Mouse (Mus musculus) intestine, embryonic 15.5 days (tissue): ENCODE results near the gene Invs. TPM values are rescaled to one million over a fixed set of nuclear protein-coding genes. Genes with fewer than 3 reads are reported as not detected.

Source experiments
- ATAC-seq: fragments of 200-750 bp; cut with Nextera tagmentation; 2 replicates; pipeline ENCODE4 v1.8.0; 2017; ENCODE audit warnings: moderate TSS enrichment, moderate library complexity
- H3K27ac ChIP-seq: fragments of 300-500 bp; sonication (generic); 2 replicates; pipeline ENCODE4 v1.5.1; 2015; ENCODE audit warnings: mild to moderate bottlenecking, inconsistent platforms
- H3K27me3 ChIP-seq: fragments of 300-500 bp; sonication (generic); replicated peaks from 2 replicates; pipeline ENCODE4 v1.6.1; 2015; ENCODE audit warnings: inconsistent platforms
- H3K36me3 ChIP-seq: fragments of 300-500 bp; sonication (generic); 2 replicates; pipeline ENCODE4 v1.6.1; 2015; ENCODE audit warnings: inconsistent platforms
- H3K4me1 ChIP-seq: fragments of 300-500 bp; sonication (generic); replicated peaks from 2 replicates; pipeline ENCODE4 v1.6.1; 2015; ENCODE audit warnings: inconsistent platforms
- H3K4me2 ChIP-seq: fragments of 300-500 bp; sonication (generic); replicated peaks from 2 replicates; pipeline ENCODE4 v1.6.1; 2015; ENCODE audit warnings: mild to moderate bottlenecking, inconsistent platforms
- H3K4me3 ChIP-seq: fragments of 300-500 bp; sonication (generic); replicated peaks from 2 replicates; pipeline ENCODE4 v1.5.1; 2015; ENCODE audit warnings: inconsistent platforms
- H3K9ac ChIP-seq: fragments of 300-500 bp; sonication (generic); 2 replicates; pipeline ENCODE4 v1.6.1; 2015; ENCODE audit warnings: inconsistent platforms
- H3K9me3 ChIP-seq: fragments of 300-500 bp; sonication (generic); 2 replicates; pipeline ENCODE4 v1.6.1; 2016; ENCODE audit warnings: inconsistent platforms
- WGBS: fragments of 180-500 bp; shearing (Covaris S2); methylation state at CpG from one replicate; pipeline ENCODE4 v1.1.7; 2015; 5-methylcytosine and 5-hydroxymethylcytosine counted together
- polyA plus RNA-seq: library from polyadenylated mRNA; unstranded; fragments of >200 nt; fragmentation: Nextera tagmentation; extraction: Ambion mirVana; gene quantifications from 2 replicates; pipeline ENCODE4 v1.2.1, GENCODE M21; 2015

Gene Invs
- polyA plus RNA-seq, 1 experiment from 2014 or later, result 6.6 TPM

GRCm38 (mm10) chr4:48275736-48276135, 3.8 kb upstream of the Invs start:
- H3K9ac ChIP-seq, result no peak overlapping the region

DNA sequence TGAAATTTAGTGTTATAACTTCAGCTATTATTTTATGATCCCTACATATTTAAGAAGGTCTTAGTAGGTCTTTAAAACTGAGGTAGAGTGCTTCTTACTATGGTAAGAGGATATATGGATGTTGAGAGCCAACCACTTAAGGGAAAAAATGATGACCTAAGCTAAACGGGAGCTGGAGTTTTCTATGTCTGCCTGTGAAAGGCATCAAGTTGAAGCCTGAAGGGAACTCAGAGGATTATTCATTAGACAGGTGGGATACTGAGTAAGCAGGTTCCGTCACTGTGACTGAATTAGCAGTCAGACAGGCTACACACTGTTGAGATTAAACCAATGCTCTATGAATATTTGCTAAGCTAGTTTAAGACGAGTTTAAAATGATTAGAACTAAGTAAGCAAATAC, 2.5 kb upstream of the Invs start:
- Histone ChIP-seq H3K4me2 (no peak overlapping the region), H3K4me1 (peaks cover 4% of the 10 kb centered on the region; the same call in 1 of the 2 replicates), H3K27ac (no peak overlapping the region), H3K36me3 (no peaks in the 10 kb centered on the region), H3K27me3 (no peaks in the 10 kb centered on the region), H3K4me3 (no peak overlapping the region), H3K9me3 (no peaks in the 10 kb centered on the region), H3K9ac (no peak overlapping the region)
- 73% methylated on average over 3 of the region's 3 CpGs for WGBS
- no peak for ATAC-seq

More at GRCm38 (mm10) chr4:48275736-48276135, 3.8 kb upstream of the Invs start:
- H3K4me1 ChIP-seq, result peaks cover 4% of the 10 kb centered on the region; the same call in 1 of the 2 replicates
- H3K4me3 ChIP-seq, result no peak overlapping the region
- no peaks in the 10 kb centered on the region for H3K36me3 ChIP-seq
- WGBS, result 78% methylated on average over 3 of the region's 3 CpGs
- H3K27ac ChIP-seq, result no peak overlapping the region
- H3K9me3 ChIP-seq, result no peaks in the 10 kb centered on the region
- H3K27me3 ChIP-seq, result no peaks in the 10 kb centered on the region
- no peak for ATAC-seq
- H3K4me2 ChIP-seq, result no peak overlapping the region

- H3K4me3 ChIP-seq, result peak overlapping the region; percentile 97
- H3K4me1 ChIP-seq, result peaks cover 4% of the 10 kb centered on the region; the same call in 1 of the 2 replicates
- peak overlapping the region; percentile 92 for H3K9ac ChIP-seq
- no peaks in the 10 kb centered on the region for H3K9me3 ChIP-seq
- H3K27ac ChIP-seq, result peak overlapping the region; percentile 82
- peak; percentile 12; the same call in 1 of the 2 replicates for ATAC-seq
- no peaks in the 10 kb centered on the region for H3K36me3 ChIP-seq
- peak overlapping the region; percentile 78 for H3K4me2 ChIP-seq
- H3K27me3 ChIP-seq, result no peaks in the 10 kb centered on the region
- WGBS, result under 1% methylated on average over 34 of the region's 34 CpGs
These were observed 633 bp upstream of the Invs start for GRCm38 (mm10) chr4:48278757-48279497.

DNA sequence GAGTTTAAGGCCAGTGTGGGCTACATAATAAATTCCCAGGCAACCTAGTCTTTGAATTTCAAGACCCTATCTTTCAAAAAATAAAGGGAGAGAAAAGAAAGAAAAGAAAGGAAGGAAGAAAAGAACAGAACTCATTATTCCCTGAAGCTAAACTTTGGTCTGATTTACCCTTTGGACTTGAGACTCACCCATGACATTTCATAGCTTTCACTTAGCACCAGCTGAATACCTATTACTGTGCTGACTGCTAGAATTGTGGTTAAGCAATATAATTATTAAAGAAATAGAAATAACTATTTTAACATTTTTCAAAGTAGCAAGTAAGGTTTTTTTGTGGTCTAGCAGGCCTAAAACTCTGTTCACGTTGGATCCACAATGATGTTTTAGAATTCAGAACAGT, 1.6 kb downstream of the Invs start:
- 92% methylated on average over 1 of the region's 1 CpGs for WGBS
- Histone ChIP-seq H3K4me3 (no peak overlapping the region), H3K9ac (no peak overlapping the region), H3K4me2 (no peak overlapping the region), H3K27ac (no peak overlapping the region), H3K36me3 (no peaks in the 10 kb centered on the region), H3K4me1 (peaks cover 4% of the 10 kb centered on the region; the same call in 1 of the 2 replicates), H3K27me3 (no peaks in the 10 kb centered on the region), H3K9me3 (no peaks in the 10 kb centered on the region)
- ATAC-seq, result no peak

GRCm38 (mm10) chr4:48287086-48287757, 7.7 kb downstream of the Invs start:
- ATAC-seq, result no peak
- no peak overlapping the region for H3K4me3 ChIP-seq
- no peaks in the 10 kb centered on the region for H3K4me1 ChIP-seq
- no peak overlapping the region for H3K4me2 ChIP-seq
- 84% methylated on average over 5 of the region's 5 CpGs for WGBS
- no peaks in the 10 kb centered on the region for H3K36me3 ChIP-seq
- H3K9me3 ChIP-seq, result no peaks in the 10 kb centered on the region
- H3K27me3 ChIP-seq, result no peaks in the 10 kb centered on the region
- H3K9ac ChIP-seq, result no peak overlapping the region
- H3K27ac ChIP-seq, result no peak overlapping the region

GRCm38 (mm10) chr4:48314814-48315213, 35.3 kb downstream of the Invs start:
- Histone ChIP-seq H3K27ac (no peak overlapping the region), H3K4me3 (no peak overlapping the region), H3K36me3 (no peaks in the 10 kb centered on the region), H3K27me3 (no peaks in the 10 kb centered on the region), H3K4me1 (no peaks in the 10 kb centered on the region), H3K4me2 (no peak overlapping the region), H3K9me3 (no peaks in the 10 kb centered on the region), H3K9ac (no peak overlapping the region)
- WGBS, result 75% methylated on average over 3 of the region's 3 CpGs
- ATAC-seq, result peak; percentile 66; the same call in 1 of the 2 replicates

GRCm38 (mm10) chr4:48316036-48316435, 36.5 kb downstream of the Invs start:
- ATAC-seq, result no peak
- Histone ChIP-seq H3K9ac (no peak overlapping the region), H3K4me3 (no peak overlapping the region)

GRCm38 (mm10) chr4:48321276-48321675, 41.7 kb downstream of the Invs start:
- H3K27ac ChIP-seq, result no peak overlapping the region
- H3K4me1 ChIP-seq, result no peaks in the 10 kb centered on the region
- WGBS, result 73% methylated on average over 1 of the region's 1 CpGs
- no peaks in the 10 kb centered on the region for H3K27me3 ChIP-seq
- H3K4me2 ChIP-seq, result no peak overlapping the region
- no peak overlapping the region for H3K9ac ChIP-seq
- no peaks in the 10 kb centered on the region for H3K9me3 ChIP-seq
- no peak overlapping the region for H3K4me3 ChIP-seq
- no peaks in the 10 kb centered on the region for H3K36me3 ChIP-seq
- ATAC-seq, result no peak

More at GRCm38 (mm10) chr4:48316036-48316435, 36.5 kb downstream of the Invs start:
- no peak overlapping the region for H3K4me2 ChIP-seq
- WGBS, result 95% methylated on average over 3 of the region's 3 CpGs
- H3K4me1 ChIP-seq, result no peaks in the 10 kb centered on the region
- no peaks in the 10 kb centered on the region for H3K27me3 ChIP-seq
- H3K27ac ChIP-seq, result no peak overlapping the region
- no peaks in the 10 kb centered on the region for H3K9me3 ChIP-seq
- H3K36me3 ChIP-seq, result no peaks in the 10 kb centered on the region

GRCm38 (mm10) chr4:48322095-48322494, 42.5 kb downstream of the Invs start:
- Histone ChIP-seq H3K27me3 (no peaks in the 10 kb centered on the region), H3K4me2 (no peak overlapping the region), H3K27ac (no peak overlapping the region), H3K36me3 (no peaks in the 10 kb centered on the region), H3K4me1 (no peaks in the 10 kb centered on the region), H3K9me3 (no peaks in the 10 kb centered on the region), H3K9ac (no peak overlapping the region), H3K4me3 (no peak overlapping the region)
- 0 out of 2 replicates have a peak, but pooled peaks have one; percentile 45 for ATAC-seq
- WGBS, result 65% methylated on average over 1 of the region's 1 CpGs

DNA sequence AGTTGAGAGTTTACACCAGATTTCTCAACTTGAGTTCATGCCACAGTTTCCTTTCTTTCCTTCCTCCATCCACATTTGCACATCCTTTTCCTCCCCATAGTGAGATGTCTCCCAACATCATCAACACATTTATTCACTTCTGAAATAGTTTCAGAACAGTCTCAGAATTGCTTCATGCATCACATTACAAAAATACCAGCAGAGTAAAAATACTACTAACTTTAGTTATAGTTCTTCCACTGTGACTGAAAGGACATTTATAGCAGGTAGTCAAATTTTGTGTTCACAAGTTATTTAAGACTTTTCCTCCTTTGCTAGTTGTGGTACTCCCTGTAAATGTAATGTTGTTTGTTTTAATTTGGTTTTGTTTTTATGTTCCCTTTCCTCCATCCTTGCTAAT, 47.6 kb downstream of the Invs start:
- H3K27me3 ChIP-seq, result no peaks in the 10 kb centered on the region
- no peak overlapping the region for H3K27ac ChIP-seq
- H3K4me1 ChIP-seq, result no peaks in the 10 kb centered on the region
- H3K4me2 ChIP-seq, result no peak overlapping the region
- no peak for ATAC-seq
- no peaks in the 10 kb centered on the region for H3K9me3 ChIP-seq
- H3K36me3 ChIP-seq, result no peaks in the 10 kb centered on the region
- H3K9ac ChIP-seq, result no peak overlapping the region
- H3K4me3 ChIP-seq, result no peak overlapping the region

GRCm38 (mm10) chr4:48328042-48328441, 48.5 kb downstream of the Invs start:
- Histone ChIP-seq H3K4me3 (no peak overlapping the region), H3K9ac (no peak overlapping the region), H3K27ac (no peak overlapping the region), H3K27me3 (no peaks in the 10 kb centered on the region), H3K9me3 (no peaks in the 10 kb centered on the region), H3K4me2 (no peak overlapping the region), H3K4me1 (no peaks in the 10 kb centered on the region), H3K36me3 (no peaks in the 10 kb centered on the region)
- 72% methylated on average over 2 of the region's 2 CpGs for WGBS
- ATAC-seq, result no peak

DNA sequence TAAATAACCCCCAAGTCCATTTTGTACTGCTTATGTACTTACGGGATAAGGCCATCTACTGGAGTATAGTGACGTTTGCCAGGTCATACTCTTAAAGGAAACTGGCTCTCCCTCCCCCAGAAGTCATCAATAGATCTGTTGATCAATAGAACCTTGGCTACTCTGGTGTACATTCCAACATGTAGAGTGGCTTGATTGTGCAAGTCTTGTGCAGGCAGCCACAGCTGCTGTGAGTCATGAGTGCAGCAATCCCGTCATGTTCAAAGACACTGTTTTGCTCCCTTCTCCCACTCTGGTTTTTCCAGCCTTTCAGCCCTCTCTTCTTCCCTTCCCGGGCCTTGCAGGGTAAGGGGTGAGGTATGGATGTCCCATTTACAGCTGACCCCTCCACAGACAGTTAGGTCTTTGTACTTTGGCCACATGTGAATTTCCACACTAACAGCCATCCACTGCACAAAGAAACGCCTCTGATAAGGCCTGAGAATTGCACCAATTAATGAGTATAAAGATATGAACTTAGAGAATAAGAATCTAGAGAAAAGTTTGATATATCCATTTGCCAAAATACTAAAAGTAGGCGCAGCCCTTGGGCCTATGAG, 53.0 kb downstream of the Invs start:
- H3K36me3 ChIP-seq, result no peaks in the 10 kb centered on the region
- no peaks in the 10 kb centered on the region for H3K9me3 ChIP-seq
- H3K27me3 ChIP-seq, result no peaks in the 10 kb centered on the region
- H3K9ac ChIP-seq, result no peak overlapping the region
- no peak overlapping the region for H3K27ac ChIP-seq
- ATAC-seq, result peak; percentile 87
- no peaks in the 10 kb centered on the region for H3K4me1 ChIP-seq
- H3K4me3 ChIP-seq, result no peak overlapping the region
- WGBS, result 65% methylated on average over 6 of the region's 6 CpGs
- H3K4me2 ChIP-seq, result no peak overlapping the region
